Mouse (Mus musculus) embryonic facial prominence, embryonic 13.5 days (tissue): ENCODE results near the gene Kbtbd8. TPM values are rescaled to one million over a fixed set of nuclear protein-coding genes. Genes with fewer than 3 reads are reported as not detected.

Experiments used
- polyA plus RNA-seq: library from polyadenylated mRNA; unstranded; fragments of >200 nt; fragmentation: Nextera tagmentation; extraction: Ambion mirVana; gene quantifications from 2 replicates; pipeline ENCODE4 v1.2.1, GENCODE M21; 2015

The Kbtbd8 gene
- polyA plus RNA-seq, 1 experiment from 2014 or later = 2.9 TPM

Other genes starting within 250 kb of the Kbtbd8 start
- not detected in 2 replicates for gene Gm10234, start 204.9 kb downstream of the Kbtbd8 start, polyA plus RNA-seq